Mouse (Mus musculus) lung, adult 2 months (tissue): ENCODE data around the gene Appl2.

ENCODE experiments used
- CTCF ChIP-seq: fragments of 200-500 bp; IDR thresholded peaks from 2 replicates; pipeline ENCODE4 v1.5.1; 2011; ENCODE audit warnings: mild to moderate bottlenecking, low read length, control low read depth; ENCODE audit not compliant: insufficient read depth
- POLR2A ChIP-seq: fragments of 200-500 bp; IDR thresholded peaks from 2 replicates; pipeline ENCODE4 v1.6.1; 2011; ENCODE audit warnings: low read depth, mild to moderate bottlenecking, control low read depth, low read length, borderline replicate concordance; ENCODE audit errors: extremely low read depth

DNA sequence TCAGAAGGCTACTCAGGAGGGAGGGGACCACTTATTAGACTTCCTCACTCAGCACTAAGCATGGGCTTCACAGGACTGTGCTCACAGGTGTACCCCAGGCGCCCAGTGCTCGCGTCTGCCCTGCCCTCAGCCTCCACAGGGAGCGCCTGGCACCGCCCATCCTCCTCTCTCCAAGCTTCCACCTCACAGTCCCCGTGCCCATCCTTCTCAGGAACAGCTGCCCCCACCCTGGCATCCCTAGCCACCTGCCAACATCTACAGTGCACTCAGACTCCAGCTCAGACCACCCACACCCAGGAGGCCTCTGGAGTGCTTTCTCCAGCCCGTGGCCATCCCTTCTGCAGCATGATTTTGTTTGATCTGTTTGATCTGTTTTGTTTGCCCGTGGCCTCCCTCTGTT lies 24.5 kb downstream of the Appl2 start:
- TF ChIP-seq POLR2A (no peak), CTCF (no peak)
